Mouse (Mus musculus) limb, embryonic 14.5 days (tissue): Measurements from ENCODE around the gene Eri3. TPM values are rescaled to one million over a fixed set of nuclear protein-coding genes. Genes with fewer than 3 reads are reported as not detected.
A peak's percentile ranks its signal among the peaks of the same experiment; 100 is the strongest.

Source experiments
- ATAC-seq: fragments of 200-750 bp; cut with Nextera tagmentation; 2 replicates; pipeline ENCODE4 v1.8.0; 2017; ENCODE audit warnings: low read depth, moderate number of reproducible peaks, moderate TSS enrichment; ENCODE audit not compliant: low FRiP score
- DNase-seq: peaks from one replicate; pipeline ENCODE4 v3.0.0-alpha.2; 2015; ENCODE audit warnings: low spot score
- H3K27ac ChIP-seq: fragments of 300-500 bp; sonication (generic); replicated peaks from 2 replicates; pipeline ENCODE4 v1.5.1; 2014; ENCODE audit warnings: low read depth, mild to moderate bottlenecking, low read length, moderate library complexity, mixed read lengths
- H3K27me3 ChIP-seq: fragments of 300-500 bp; sonication (generic); 2 replicates; pipeline ENCODE4 v1.6.1; 2014; ENCODE audit warnings: low read length, mixed read lengths; ENCODE audit not compliant: control insufficient read depth, insufficient read depth
- H3K36me3 ChIP-seq: fragments of 300-500 bp; sonication (generic); 2 replicates; pipeline ENCODE4 v1.6.1; 2014; ENCODE audit warnings: mild to moderate bottlenecking, low read length, moderate library complexity, mixed read lengths; ENCODE audit not compliant: control insufficient read depth, insufficient read depth
- H3K4me1 ChIP-seq: fragments of 300-500 bp; sonication (generic); 2 replicates; pipeline ENCODE4 v1.6.1; 2014; ENCODE audit warnings: antibody characterized with exemption, low read length, mixed read lengths; ENCODE audit not compliant: control insufficient read depth, insufficient read depth
- H3K4me2 ChIP-seq: fragments of 300-500 bp; sonication (generic); replicated peaks from 2 replicates; pipeline ENCODE4 v1.6.1; 2014; ENCODE audit warnings: low read depth, mild to moderate bottlenecking, low read length, moderate library complexity; ENCODE audit not compliant: severe bottlenecking
- H3K4me3 ChIP-seq: fragments of 300-500 bp; sonication (generic); replicated peaks from 2 replicates; pipeline ENCODE4 v1.5.1; 2014; ENCODE audit warnings: low read length
- H3K9ac ChIP-seq: fragments of 300-500 bp; sonication (generic); 2 replicates; pipeline ENCODE4 v1.6.1; 2014; ENCODE audit warnings: mild to moderate bottlenecking, low read depth, low read length, moderate library complexity; ENCODE audit not compliant: severe bottlenecking
- H3K9me3 ChIP-seq: fragments of 300-500 bp; sonication (generic); 2 replicates; pipeline ENCODE4 v1.6.1; 2016; ENCODE audit warnings: low read length; ENCODE audit not compliant: control insufficient read depth
- POLR2A ChIP-seq: fragments of 200-500 bp; IDR thresholded peaks from 2 replicates; pipeline ENCODE4 v1.8.0; 2012; ENCODE audit warnings: inconsistent platforms, mild to moderate bottlenecking, moderate library complexity, borderline replicate concordance; ENCODE audit not compliant: insufficient read depth, insufficient read length; ENCODE audit errors: extremely low read depth
- WGBS: fragments of 180-500 bp; shearing (Covaris S2); extraction: QIAGEN DNeasy Blood & Tissue Kit; methylation state at CpG from one replicate; pipeline ENCODE4 v1.1.7; 2014; 5-methylcytosine and 5-hydroxymethylcytosine counted together
- polyA plus RNA-seq, 2 experiments: library from polyadenylated mRNA; depleted of rRNA in 1 of 2; stranded (reverse) in 1 of 2; unstranded in 1 of 2; fragments of >200 nt; fragmentation: Nextera tagmentation in 1 of 2; extraction: Ambion mirVana in 1 of 2; gene quantifications; 2 replicates each; pipeline versions ENCODE4 v1.2.1 to v1.2.3; 2012 to 2014

Gene Eri3
- polyA plus RNA-seq, 2 experiments, result 155 to 190 TPM

- Histone ChIP-seq H3K27me3 (no peaks in the 10 kb centered on the region), H3K4me3 (no peak overlapping the region), H3K4me2 (no peak overlapping the region), H3K9me3 (no peaks in the 10 kb centered on the region), H3K9ac (no peak overlapping the region), H3K4me1 (peaks cover 48% of the 10 kb centered on the region), H3K36me3 (peaks cover 7% of the 10 kb centered on the region; the same call in 1 of the 2 replicates), H3K27ac (0 out of 2 replicates have a peak overlapping the region, but pooled peaks have one; percentile 52)
- TF ChIP-seq POLR2A, result no peak
- peak; percentile 41 for DNase-seq
- 0 out of 2 replicates have a peak, but pooled peaks have one; percentile 16 for ATAC-seq
- 29% methylated on average over 4 of the region's 4 CpGs for WGBS
These were observed 107.5 kb downstream of the Eri3 start for GRCm38 (mm10) chr4:117657646-117658045.

- DNase-seq (peak; percentile 71), ATAC-seq (peak; percentile 86)
- WGBS, result 7% methylated on average over 14 of the region's 14 CpGs
- Histone ChIP-seq H3K4me2 (no peak overlapping the region), H3K9ac (no peak overlapping the region), H3K27ac (peak overlapping the region; percentile 59), H3K4me3 (no peak overlapping the region), H3K4me1 (peaks cover 48% of the 10 kb centered on the region), H3K9me3 (no peaks in the 10 kb centered on the region), H3K36me3 (peaks cover 7% of the 10 kb centered on the region; the same call in 1 of the 2 replicates), H3K27me3 (no peaks in the 10 kb centered on the region)
- TF ChIP-seq POLR2A, result no peak
These were observed 108.6 kb downstream of the Eri3 start for GRCm38 (mm10) chr4:117658582-117659444.

DNA sequence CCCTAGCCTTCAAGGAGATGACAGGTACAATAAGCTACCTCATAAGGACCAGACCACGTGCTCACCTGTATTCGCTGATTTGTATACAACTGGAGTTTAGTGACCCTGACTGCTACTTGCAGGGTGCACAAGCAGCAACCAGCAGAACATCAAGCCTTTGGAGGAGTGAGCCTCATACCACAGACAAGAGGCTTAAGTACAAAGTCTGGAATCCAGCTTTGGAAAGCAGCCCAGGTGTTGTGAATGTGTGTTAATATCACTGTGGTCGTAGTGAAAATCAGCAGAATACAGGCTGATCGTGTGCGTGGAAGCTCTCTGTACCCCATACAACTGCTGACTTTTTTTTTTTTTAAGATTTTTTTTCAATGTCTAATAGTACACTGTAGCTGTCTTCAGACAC, 109.8 kb downstream of the Eri3 start:
- no peaks in the 10 kb centered on the region for H3K9me3 ChIP-seq
- H3K4me1 ChIP-seq, result peaks cover 40% of the 10 kb centered on the region
- no peak for TF ChIP-seq POLR2A
- peak; percentile 42 for DNase-seq
- H3K27ac ChIP-seq, result no peak overlapping the region
- H3K4me2 ChIP-seq, result no peak overlapping the region
- H3K27me3 ChIP-seq, result no peaks in the 10 kb centered on the region
- peaks cover 7% of the 10 kb centered on the region; the same call in 1 of the 2 replicates for H3K36me3 ChIP-seq
- no peak overlapping the region for H3K4me3 ChIP-seq
- 65% methylated on average over 5 of the region's 5 CpGs for WGBS
- ATAC-seq, result no peak
- H3K9ac ChIP-seq, result no peak overlapping the region

DNA sequence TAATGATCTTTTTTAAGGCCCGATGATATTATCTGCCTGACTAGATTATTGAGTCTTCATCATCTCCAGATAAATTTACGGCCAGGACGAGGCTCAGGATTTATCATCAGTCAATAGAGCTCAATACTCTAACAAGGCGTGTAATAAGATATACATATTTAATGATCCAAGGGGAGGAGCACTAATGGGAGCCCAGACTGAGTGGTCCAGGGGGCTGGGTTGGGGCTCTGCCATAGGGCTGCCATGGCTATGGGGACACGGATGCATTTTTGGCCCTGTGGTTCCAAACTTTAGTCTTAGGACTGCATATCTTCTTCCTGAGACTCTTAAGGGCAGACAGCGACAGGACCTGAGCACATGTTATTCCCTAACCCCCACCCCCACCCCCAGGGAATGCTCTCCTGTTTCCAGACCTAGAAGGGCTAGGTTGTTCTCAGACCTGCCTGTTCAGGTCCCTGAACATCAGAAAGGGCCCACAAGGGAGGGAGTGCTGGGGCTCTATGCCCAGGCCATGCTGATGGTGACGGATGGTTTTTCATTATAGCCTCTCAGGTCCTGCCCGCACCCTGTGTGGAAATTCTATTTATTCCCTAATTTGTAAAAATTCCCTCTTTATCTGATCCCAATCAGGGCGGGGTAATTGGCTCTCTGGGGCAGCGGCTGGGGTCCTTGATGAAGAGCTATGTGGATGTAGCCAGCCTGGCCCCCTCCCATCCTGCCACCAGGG, 114.4 kb downstream of the Eri3 start:
- TF ChIP-seq POLR2A, result no peak
- H3K4me2 ChIP-seq, result no peak overlapping the region
- peaks cover 7% of the 10 kb centered on the region; the same call in 1 of the 2 replicates for H3K36me3 ChIP-seq
- ATAC-seq, result no peak
- no peak overlapping the region for H3K27ac ChIP-seq
- H3K9me3 ChIP-seq, result no peaks in the 10 kb centered on the region
- no peak overlapping the region for H3K4me3 ChIP-seq
- DNase-seq, result no peak
- no peak overlapping the region for H3K9ac ChIP-seq
- 84% methylated on average over 10 of the region's 10 CpGs for WGBS
- H3K27me3 ChIP-seq, result no peaks in the 10 kb centered on the region
- H3K4me1 ChIP-seq, result peaks cover 5% of the 10 kb centered on the region

DNA sequence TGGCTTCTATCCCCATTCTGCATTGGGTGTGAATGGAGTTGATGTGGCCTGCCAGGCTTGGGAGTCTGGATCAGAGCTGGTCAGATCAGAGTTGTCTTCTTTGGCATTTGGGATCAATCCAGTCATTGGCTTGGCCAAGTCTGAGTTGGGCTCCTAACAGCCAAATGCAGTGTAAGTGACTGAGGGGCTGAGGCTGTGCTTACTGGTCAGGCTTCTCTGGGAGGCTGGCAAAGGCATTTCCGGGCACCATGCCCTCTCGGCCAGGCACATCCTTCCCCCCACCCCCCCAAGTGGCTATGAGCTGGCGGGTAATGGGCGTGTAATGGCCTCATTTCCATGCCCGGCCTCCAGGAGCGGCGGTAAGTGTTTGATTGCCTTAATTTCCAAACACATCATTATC, 115.4 kb downstream of the Eri3 start:
- ATAC-seq, result no peak
- Histone ChIP-seq H3K4me3 (no peak overlapping the region), H3K9me3 (no peaks in the 10 kb centered on the region), H3K27ac (no peak overlapping the region), H3K27me3 (no peaks in the 10 kb centered on the region), H3K36me3 (peaks cover 7% of the 10 kb centered on the region), H3K4me2 (no peak overlapping the region), H3K4me1 (no peaks in the 10 kb centered on the region), H3K9ac (no peak overlapping the region)
- DNase-seq, result no peak
- 48% methylated on average over 7 of the region's 7 CpGs for WGBS
- TF ChIP-seq POLR2A, result no peak
